Mouse (Mus musculus): ENCODE data around the gene Foxa3. TPM values are rescaled to one million over a fixed set of nuclear protein-coding genes. Genes with fewer than 3 reads are reported as not detected.
A peak's percentile ranks its signal among the peaks of the same experiment; 100 is the strongest.

Foxa3 gene
- total RNA-seq, 1 experiment: 1.7 TPM

GRCm38 (mm10) chr7:19054047-19054776 lies 30.9 kb upstream of the Foxa3 start, which contains the start of gene Rsph6a:
Gene Rsph6a, plus strand, starts transcription at chr7:19054690.
- Histone ChIP-seq H3K9me3 (ENCODE audit: control insufficient read depth, insufficient read depth, low read depth, low read length) (no peaks in the 10 kb centered on the region), H3K36me3 (ENCODE audit: control insufficient read depth, insufficient read depth, low read length, poor library complexity, severe bottlenecking) (peaks cover 33% of the 10 kb centered on the region), H3K27ac (ENCODE audit: insufficient read depth, low read depth, low read length, poor library complexity, severe bottlenecking) (no peak within 1 kb of the TSS), H3K4me3 (ENCODE audit: insufficient read depth in 1 of 2, low read depth in 1 of 2, low read length in 2 of 2, poor library complexity in 1 of 2, severe bottlenecking in 1 of 2) (no peak within 1 kb of the TSS), H3K4me1 (ENCODE audit: control insufficient read depth in 2 of 2, insufficient read depth in 2 of 2, low read length in 2 of 2, poor library complexity in 1 of 2) (peaks cover 0 to 8% of the 10 kb centered on the region in 2 experiments; a peak in 1 of 4 replicates), H3K9ac (ENCODE audit: insufficient read depth, low read depth, low read length, poor library complexity, severe bottlenecking) (peak within 1 kb of the TSS; percentile 51; the same call in 1 of the 2 replicates)
- no peak for TF ChIP-seq ZC3H11A (IDR thresholded peaks at IDR 0.05; ENCODE audit: borderline replicate concordance, low read depth, low read length)
- TF ChIP-seq HCFC1 (IDR thresholded peaks at IDR 0.05; ENCODE audit: borderline replicate concordance, insufficient read depth, low read length): no peak
- TF ChIP-seq MAFK (IDR thresholded peaks at IDR 0.05; ENCODE audit: insufficient read depth, low read depth, low read length): no peak
- no peak for TF ChIP-seq CHD2 (IDR thresholded peaks at IDR 0.05; ENCODE audit: low read depth, low read length)
- TF ChIP-seq ZNF384 (IDR thresholded peaks at IDR 0.05; ENCODE audit: low read depth, low read length): no peak
- DNase-seq (ENCODE audit: low read depth, low spot score): peak; percentile 74
- in situ Hi-C loops (cut with MboI; ENCODE audit: low sequenced_read_pairs in 2 of 2, unreplicated experiment in 2 of 2): no loop called here

- DNase-seq (ENCODE audit: low read depth, low spot score): no peak
- peaks cover 0 to 8% of the 10 kb centered on the region in 2 experiments; a peak in 1 of 4 replicates for H3K4me1 ChIP-seq (ENCODE audit: control insufficient read depth in 2 of 2, insufficient read depth in 2 of 2, low read length in 2 of 2, poor library complexity in 1 of 2)
- in situ Hi-C loops (cut with MboI; ENCODE audit: low sequenced_read_pairs in 2 of 2, unreplicated experiment in 2 of 2): no loop called here
- TF ChIP-seq ZNF384 (IDR thresholded peaks at IDR 0.05; ENCODE audit: low read depth, low read length) (no peak), HCFC1 (IDR thresholded peaks at IDR 0.05; ENCODE audit: borderline replicate concordance, insufficient read depth, low read length) (no peak), CHD2 (IDR thresholded peaks at IDR 0.05; ENCODE audit: low read depth, low read length) (no peak), ZC3H11A (IDR thresholded peaks at IDR 0.05; ENCODE audit: borderline replicate concordance, low read depth, low read length) (no peak), MAFK (IDR thresholded peaks at IDR 0.05; ENCODE audit: insufficient read depth, low read depth, low read length) (no peak)
- no peaks in the 10 kb centered on the region for H3K9me3 ChIP-seq (ENCODE audit: control insufficient read depth, insufficient read depth, low read depth, low read length)
- peaks cover 44% of the 10 kb centered on the region for H3K36me3 ChIP-seq (ENCODE audit: control insufficient read depth, insufficient read depth, low read length, poor library complexity, severe bottlenecking)
- H3K27ac ChIP-seq (ENCODE audit: insufficient read depth, low read depth, low read length, poor library complexity, severe bottlenecking): no peak overlapping the region
- H3K4me3 ChIP-seq (ENCODE audit: insufficient read depth in 1 of 2, low read depth in 1 of 2, low read length in 2 of 2, poor library complexity in 1 of 2, severe bottlenecking in 1 of 2): no peak overlapping the region
- H3K9ac ChIP-seq (ENCODE audit: insufficient read depth, low read depth, low read length, poor library complexity, severe bottlenecking): no peak overlapping the region
Observed at GRCm38 (mm10) chr7:19053136-19053532, 29.8 kb upstream of the Foxa3 start.

- Histone ChIP-seq H3K4me1 (ENCODE audit: control insufficient read depth in 2 of 2, insufficient read depth in 2 of 2, low read length in 2 of 2, poor library complexity in 1 of 2) (peaks cover 0 to 8% of the 10 kb centered on the region in 2 experiments; a peak in 1 of 4 replicates), H3K9me3 (ENCODE audit: control insufficient read depth, insufficient read depth, low read depth, low read length) (no peaks in the 10 kb centered on the region), H3K9ac (ENCODE audit: insufficient read depth, low read depth, low read length, poor library complexity, severe bottlenecking) (no peak overlapping the region), H3K36me3 (ENCODE audit: control insufficient read depth, insufficient read depth, low read length, poor library complexity, severe bottlenecking) (peaks cover 43% of the 10 kb centered on the region), H3K27ac (ENCODE audit: insufficient read depth, low read depth, low read length, poor library complexity, severe bottlenecking) (no peak overlapping the region), H3K4me3 (ENCODE audit: insufficient read depth in 1 of 2, low read depth in 1 of 2, low read length in 2 of 2, poor library complexity in 1 of 2, severe bottlenecking in 1 of 2) (no peak overlapping the region)
- in situ Hi-C loops (cut with MboI; ENCODE audit: low sequenced_read_pairs in 2 of 2, unreplicated experiment in 2 of 2): no loop called here
- DNase-seq (ENCODE audit: low read depth, low spot score): no peak
- no peak for TF ChIP-seq CHD2 (IDR thresholded peaks at IDR 0.05; ENCODE audit: low read depth, low read length)
- no peak for TF ChIP-seq ZC3H11A (IDR thresholded peaks at IDR 0.05; ENCODE audit: borderline replicate concordance, low read depth, low read length)
- TF ChIP-seq MAFK (IDR thresholded peaks at IDR 0.05; ENCODE audit: insufficient read depth, low read depth, low read length): no peak
- no peak for TF ChIP-seq HCFC1 (IDR thresholded peaks at IDR 0.05; ENCODE audit: borderline replicate concordance, insufficient read depth, low read length)
- TF ChIP-seq ZNF384 (IDR thresholded peaks at IDR 0.05; ENCODE audit: low read depth, low read length): no peak
Observed at GRCm38 (mm10) chr7:19052345-19053135, 29.2 kb upstream of the Foxa3 start.

GRCm38 (mm10) chr7:19051161-19051560 lies 27.8 kb upstream of the Foxa3 start:
- no peak overlapping the region for H3K4me3 ChIP-seq (ENCODE audit: insufficient read depth in 1 of 2, low read depth in 1 of 2, low read length in 2 of 2, poor library complexity in 1 of 2, severe bottlenecking in 1 of 2)
- peaks cover 0 to 8% of the 10 kb centered on the region in 2 experiments; a peak in 1 of 4 replicates for H3K4me1 ChIP-seq (ENCODE audit: control insufficient read depth in 2 of 2, insufficient read depth in 2 of 2, low read length in 2 of 2, poor library complexity in 1 of 2)
- TF ChIP-seq ZNF384 (IDR thresholded peaks at IDR 0.05; ENCODE audit: low read depth, low read length) (no peak), MAFK (IDR thresholded peaks at IDR 0.05; ENCODE audit: insufficient read depth, low read depth, low read length) (no peak), ZC3H11A (IDR thresholded peaks at IDR 0.05; ENCODE audit: borderline replicate concordance, low read depth, low read length) (no peak), HCFC1 (IDR thresholded peaks at IDR 0.05; ENCODE audit: borderline replicate concordance, insufficient read depth, low read length) (no peak)
- in situ Hi-C loops (cut with MboI; ENCODE audit: low sequenced_read_pairs in 2 of 2, unreplicated experiment in 2 of 2): no loop called here
- no peak overlapping the region for H3K9ac ChIP-seq (ENCODE audit: insufficient read depth, low read depth, low read length, poor library complexity, severe bottlenecking)
- no peak overlapping the region for H3K27ac ChIP-seq (ENCODE audit: insufficient read depth, low read depth, low read length, poor library complexity, severe bottlenecking)
- H3K36me3 ChIP-seq (ENCODE audit: control insufficient read depth, insufficient read depth, low read length, poor library complexity, severe bottlenecking): peaks cover 56% of the 10 kb centered on the region
- no peak for DNase-seq (ENCODE audit: low read depth, low spot score)
- H3K9me3 ChIP-seq (ENCODE audit: control insufficient read depth, insufficient read depth, low read depth, low read length): no peaks in the 10 kb centered on the region
